Mouse (Mus musculus) macrophage (primary cell): Measurements from ENCODE around the gene Capn2. TPM values are rescaled to one million over a fixed set of nuclear protein-coding genes. Genes with fewer than 3 reads are reported as not detected.

ENCODE experiments used
- H3K27ac ChIP-seq: fragments of 350-480 bp; formaldehyde crosslinking; 2 replicates; pipeline ENCODE4 v1.9.0; 2021
- H3K36me3 ChIP-seq: fragments of 350-480 bp; formaldehyde crosslinking; 2 replicates; pipeline ENCODE4 v1.9.0; 2021; ENCODE audit errors: inconsistent target
- H3K4me3 ChIP-seq: fragments of 350-480 bp; formaldehyde crosslinking; 2 replicates; pipeline ENCODE4 v1.9.0; 2021; ENCODE audit errors: inconsistent target
- H3K79me2 ChIP-seq: fragments of 350-480 bp; formaldehyde crosslinking; 2 replicates; pipeline ENCODE4 v1.9.0; 2021; ENCODE audit errors: inconsistent target
- WGBS: methylation state at CpG from one replicate; pipeline ENCODE4 v1.1.7; 2026; ENCODE audit warnings: inconsistent platforms; ENCODE audit not compliant: missing documents; 5-methylcytosine and 5-hydroxymethylcytosine counted together
- polyA plus RNA-seq: library from polyadenylated mRNA; stranded (reverse); fragments of 250-400 nt; gene quantifications from 3 replicates; pipeline ENCODE4 v1.2.4, GENCODE M21; 2018; ENCODE audit warnings: inconsistent platforms

Capn2 gene
- polyA plus RNA-seq, 1 experiment from 2014 or later, result 167 TPM

- no peak overlapping the region for H3K27ac ChIP-seq
- WGBS, result 93% methylated on average over 7 of the region's 7 CpGs
- H3K36me3 ChIP-seq, result peaks cover 97% of the 10 kb centered on the region
- H3K4me3 ChIP-seq, result no peak overlapping the region
- H3K79me2 ChIP-seq, result no peaks in the 10 kb centered on the region
Observed at GRCm38 (mm10) chr1:182481138-182481537, 36.3 kb downstream of the Capn2 start.

GRCm38 (mm10) chr1:182478935-182479334, 38.5 kb downstream of the Capn2 start:
- no peaks in the 10 kb centered on the region for H3K79me2 ChIP-seq
- peaks cover 99% of the 10 kb centered on the region for H3K36me3 ChIP-seq
- H3K4me3 ChIP-seq, result no peak overlapping the region
- no peak overlapping the region for H3K27ac ChIP-seq
- 98% methylated on average over 4 of the region's 4 CpGs for WGBS

GRCm38 (mm10) chr1:182475005-182475796, 42.2 kb downstream of the Capn2 start:
- H3K79me2 ChIP-seq, result no peaks in the 10 kb centered on the region
- H3K36me3 ChIP-seq, result peaks cover 96% of the 10 kb centered on the region
- 82% methylated on average over 5 of the region's 5 CpGs for WGBS
- no peak overlapping the region for H3K27ac ChIP-seq
- no peak overlapping the region for H3K4me3 ChIP-seq

GRCm38 (mm10) chr1:182465978-182466377, 51.4 kb downstream of the Capn2 start:
- no peak overlapping the region for H3K27ac ChIP-seq
- 91% methylated on average over 4 of the region's 4 CpGs for WGBS
- H3K4me3 ChIP-seq, result no peak overlapping the region
- no peaks in the 10 kb centered on the region for H3K79me2 ChIP-seq
- H3K36me3 ChIP-seq, result peaks cover 32% of the 10 kb centered on the region

GRCm38 (mm10) chr1:182465309-182465708, 52.1 kb downstream of the Capn2 start:
- no peaks in the 10 kb centered on the region for H3K79me2 ChIP-seq
- 85% methylated on average over 4 of the region's 4 CpGs for WGBS
- H3K36me3 ChIP-seq, result peaks cover 28% of the 10 kb centered on the region
- no peak overlapping the region for H3K27ac ChIP-seq
- no peak overlapping the region for H3K4me3 ChIP-seq

GRCm38 (mm10) chr1:182461813-182462212, 55.6 kb downstream of the Capn2 start:
- H3K4me3 ChIP-seq, result no peak overlapping the region
- 95% methylated on average over 7 of the region's 10 CpGs for WGBS
- no peaks in the 10 kb centered on the region for H3K79me2 ChIP-seq
- peak overlapping the region; percentile 47; the same call in 1 of the 2 replicates for H3K27ac ChIP-seq
- no peaks in the 10 kb centered on the region; the same call in 1 of the 2 replicates for H3K36me3 ChIP-seq

- no peaks in the 10 kb centered on the region for H3K79me2 ChIP-seq
- no peak overlapping the region for H3K4me3 ChIP-seq
- H3K27ac ChIP-seq, result peak overlapping the region; percentile 47
- peaks cover under 1% of the 10 kb centered on the region; the same call in 1 of the 2 replicates for H3K36me3 ChIP-seq
- 15% methylated on average over 7 of the region's 7 CpGs for WGBS
Observed at GRCm38 (mm10) chr1:182461261-182461660, 56.1 kb downstream of the Capn2 start.

- 94% methylated on average over 13 of the region's 13 CpGs for WGBS
- Histone ChIP-seq H3K79me2 (no peaks in the 10 kb centered on the region), H3K4me3 (no peak overlapping the region), H3K27ac (peak overlapping the region; percentile 47), H3K36me3 (peaks cover 7% of the 10 kb centered on the region; the same call in 1 of the 2 replicates)
Observed at GRCm38 (mm10) chr1:182460291-182461244, 56.8 kb downstream of the Capn2 start.

GRCm38 (mm10) chr1:182459436-182459835, 58.0 kb downstream of the Capn2 start:
- WGBS, result 96% methylated on average over 8 of the region's 8 CpGs

GRCm38 (mm10) chr1:182458556-182458955, 58.9 kb downstream of the Capn2 start:
- H3K4me3 ChIP-seq, result no peak overlapping the region
- WGBS, result 95% methylated on average over 19 of the region's 19 CpGs
- H3K79me2 ChIP-seq, result no peaks in the 10 kb centered on the region
- H3K36me3 ChIP-seq, result peaks cover 17% of the 10 kb centered on the region; the same call in 1 of the 2 replicates
- no peak overlapping the region for H3K27ac ChIP-seq

More at GRCm38 (mm10) chr1:182459436-182459835, 58.0 kb downstream of the Capn2 start:
- Histone ChIP-seq H3K27ac (no peak overlapping the region), H3K79me2 (no peaks in the 10 kb centered on the region), H3K36me3 (peaks cover 11% of the 10 kb centered on the region; the same call in 1 of the 2 replicates), H3K4me3 (no peak overlapping the region)

GRCm38 (mm10) chr1:182455080-182455479, 62.3 kb downstream of the Capn2 start:
- Histone ChIP-seq H3K36me3 (peaks cover 22% of the 10 kb centered on the region; the same call in 1 of the 2 replicates), H3K27ac (no peak overlapping the region), H3K4me3 (no peak overlapping the region), H3K79me2 (no peaks in the 10 kb centered on the region)
- 96% methylated on average over 2 of the region's 2 CpGs for WGBS

GRCm38 (mm10) chr1:182452473-182452872, 64.9 kb downstream of the Capn2 start:
- H3K36me3 ChIP-seq, result peaks cover 43% of the 10 kb centered on the region
- H3K79me2 ChIP-seq, result no peaks in the 10 kb centered on the region
- H3K27ac ChIP-seq, result no peak overlapping the region
- no peak overlapping the region for H3K4me3 ChIP-seq
- 98% methylated on average over 4 of the region's 4 CpGs for WGBS

- 95% methylated on average over 14 of the region's 14 CpGs for WGBS
- H3K79me2 ChIP-seq, result no peaks in the 10 kb centered on the region
- no peak overlapping the region for H3K27ac ChIP-seq
- H3K4me3 ChIP-seq, result no peak overlapping the region
- H3K36me3 ChIP-seq, result peaks cover 59% of the 10 kb centered on the region
Observed at GRCm38 (mm10) chr1:182448276-182449035, 69.0 kb downstream of the Capn2 start.

- WGBS, result 100% methylated on average over 2 of the region's 2 CpGs
- Histone ChIP-seq H3K4me3 (no peak overlapping the region), H3K27ac (no peak overlapping the region), H3K36me3 (peaks cover 66% of the 10 kb centered on the region), H3K79me2 (no peaks in the 10 kb centered on the region)
Observed at GRCm38 (mm10) chr1:182444116-182444515, 73.3 kb downstream of the Capn2 start.
